Mouse (Mus musculus) spleen, postnatal 10 days (tissue): Measurements from ENCODE around the gene Rasl11a.
"Not testable (repeated sequence)": the region's sequence is repeated elsewhere in the genome, so short reads cannot be mapped to it uniquely, and the experiment has no call there.

ENCODE experiments used
- DNase-seq, 2 experiments: peaks; one replicate each; pipeline ENCODE4 v3.0.0; 2021 to 2022; ENCODE audit warnings: low spot score in 2 of 2

The Rasl11a gene

GRCm38 (mm10) chr5:146893478-146894182 is 48.8 kb downstream of the Rasl11a start:
- peak in 1 of 2 experiments; percentile 33 for DNase-seq

GRCm38 (mm10) chr5:146895667-146896066 is 50.8 kb downstream of the Rasl11a start:
- not testable (repeated sequence) for DNase-seq

GRCm38 (mm10) chr5:146896973-146897372 is 52.1 kb downstream of the Rasl11a start:
- no peak for DNase-seq
